Mouse (Mus musculus): ENCODE measurements around the gene Lin7b. TPM values are rescaled to one million over a fixed set of nuclear protein-coding genes. Genes with fewer than 3 reads are reported as not detected.

Lin7b gene
- total and polyA plus RNA-seq, 3 experiments: 1.0 to 3.4 (median 1.6) TPM

DNA sequence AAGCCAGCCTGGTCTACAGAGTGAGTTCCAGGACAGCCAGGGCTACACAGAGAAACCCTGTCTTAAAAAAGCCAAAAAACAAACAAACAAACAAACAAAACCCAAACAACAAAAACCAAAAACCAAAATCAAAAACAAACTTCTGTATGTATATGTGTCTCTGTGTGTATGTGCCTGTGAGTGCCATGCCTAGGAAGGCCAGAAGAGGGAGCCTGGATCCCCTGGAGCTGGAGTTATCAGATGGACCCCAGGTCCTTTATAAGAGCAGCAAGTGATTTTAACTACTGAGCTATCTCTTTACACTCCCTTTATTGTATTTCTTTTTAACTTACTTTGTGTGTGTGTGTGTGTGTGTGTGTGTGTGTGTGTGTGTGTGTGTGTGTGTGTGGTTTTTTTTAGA lies 44.6 kb downstream of the Lin7b start:
- no peaks in the 10 kb centered on the region for H3K36me3 ChIP-seq (ENCODE audit: control insufficient read depth, insufficient read depth, low read length)
- no peak for DNase-seq
- H3K27me3 ChIP-seq (ENCODE audit: control insufficient read depth, insufficient read depth, low read length): no peaks in the 10 kb centered on the region
- H3K9ac ChIP-seq (ENCODE audit: low read depth, low read length): no peak overlapping the region
- TF ChIP-seq EP300 (IDR thresholded peaks at IDR 0.05; ENCODE audit: insufficient read depth, low read depth, low read length) (no peak), POLR2A (IDR thresholded peaks at IDR 0.05; ENCODE audit: insufficient read depth, low read depth, low read length) (no peak), CTCF (IDR thresholded peaks at IDR 0.05) (peak; percentile 28)
- H3K4me1 ChIP-seq (ENCODE audit: control insufficient read depth, insufficient read depth, low read length): no peaks in the 10 kb centered on the region
- intact Hi-C loops (cut with DNase I): no loop called here
- no peaks in the 10 kb centered on the region for H3K79me2 ChIP-seq (replicated peaks; ENCODE audit: control insufficient read depth, insufficient read depth, low read length)
- no peak overlapping the region for H3K27ac ChIP-seq
- H3K4me3 ChIP-seq: no peak overlapping the region

DNA sequence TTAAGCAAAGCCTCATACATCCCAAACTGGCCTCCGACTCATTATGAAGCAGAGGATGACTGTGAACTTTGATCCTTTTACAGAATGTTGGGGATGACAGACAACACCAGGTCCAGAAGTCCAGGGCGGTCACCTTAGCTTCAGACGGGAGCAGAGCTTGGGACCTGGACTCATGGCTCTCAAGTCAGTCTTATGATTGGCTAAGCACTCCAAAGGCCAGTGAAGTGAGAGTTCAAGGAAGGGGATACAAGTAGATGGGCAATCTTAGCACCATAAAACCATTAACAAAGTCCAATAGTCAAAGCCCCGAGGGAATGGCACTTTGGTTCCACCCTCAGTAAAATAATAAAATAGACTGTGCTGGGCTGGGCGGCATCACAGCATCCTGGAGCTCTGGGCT lies 47.3 kb downstream of the Lin7b start:
- 93% methylated on average over 5 of the region's 5 CpGs for WGBS
- no peak for TF ChIP-seq POLR2A (IDR thresholded peaks at IDR 0.05; ENCODE audit: insufficient read depth, low read depth, low read length)
- TF ChIP-seq EP300 (IDR thresholded peaks at IDR 0.05; ENCODE audit: insufficient read depth, low read depth, low read length): no peak
- TF ChIP-seq CTCF (IDR thresholded peaks at IDR 0.05): no peak
- no peak overlapping the region for H3K27ac ChIP-seq
- no peak overlapping the region for H3K9ac ChIP-seq (ENCODE audit: low read depth, low read length)
- no peak for DNase-seq
- no peaks in the 10 kb centered on the region for H3K79me2 ChIP-seq (replicated peaks; ENCODE audit: control insufficient read depth, insufficient read depth, low read length)
- H3K4me1 ChIP-seq (ENCODE audit: control insufficient read depth, insufficient read depth, low read length): no peaks in the 10 kb centered on the region
- H3K36me3 ChIP-seq (ENCODE audit: control insufficient read depth, insufficient read depth, low read length): no peaks in the 10 kb centered on the region
- H3K27me3 ChIP-seq (ENCODE audit: control insufficient read depth, insufficient read depth, low read length): no peaks in the 10 kb centered on the region
- intact Hi-C loops (cut with DNase I): no loop called here
- no peak overlapping the region for H3K4me3 ChIP-seq

DNA sequence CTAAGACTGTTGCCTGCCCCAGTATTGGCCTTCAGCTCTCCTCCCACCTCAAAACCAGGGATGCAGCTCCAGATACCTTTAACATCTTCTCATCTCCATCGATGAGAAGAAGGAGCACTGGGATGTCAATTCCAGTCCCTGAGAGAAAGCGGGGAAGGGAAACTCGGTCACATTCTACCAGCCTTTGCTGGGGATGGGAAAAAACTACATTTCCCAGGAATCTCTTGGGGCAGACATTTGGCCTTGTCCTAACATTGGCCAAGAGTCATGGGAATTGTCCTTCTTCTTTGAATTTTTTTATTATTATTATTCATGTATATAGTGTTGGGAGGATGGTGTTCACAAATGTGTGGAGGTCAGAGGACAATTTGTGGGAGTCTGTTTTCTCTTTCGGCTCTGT lies 48.1 kb downstream of the Lin7b start:
- no peaks in the 10 kb centered on the region for H3K27me3 ChIP-seq (ENCODE audit: control insufficient read depth, insufficient read depth, low read length)
- intact Hi-C loops (cut with DNase I): no loop called here
- H3K79me2 ChIP-seq (replicated peaks; ENCODE audit: control insufficient read depth, insufficient read depth, low read length): no peaks in the 10 kb centered on the region
- H3K4me3 ChIP-seq: no peak overlapping the region
- H3K9ac ChIP-seq (ENCODE audit: low read depth, low read length): no peak overlapping the region
- 82% methylated on average over 4 of the region's 4 CpGs for WGBS
- TF ChIP-seq POLR2A (IDR thresholded peaks at IDR 0.05; ENCODE audit: insufficient read depth, low read depth, low read length) (no peak), EP300 (IDR thresholded peaks at IDR 0.05; ENCODE audit: insufficient read depth, low read depth, low read length) (no peak), CTCF (IDR thresholded peaks at IDR 0.05) (no peak)
- DNase-seq: no peak
- no peak overlapping the region for H3K27ac ChIP-seq
- no peaks in the 10 kb centered on the region for H3K4me1 ChIP-seq (ENCODE audit: control insufficient read depth, insufficient read depth, low read length)
- no peaks in the 10 kb centered on the region for H3K36me3 ChIP-seq (ENCODE audit: control insufficient read depth, insufficient read depth, low read length)

Other genes starting within 250 kb of the Lin7b start
Only the 30 nearest of the 36 such genes appear.
- gene Pih1d1, start 216.3 kb downstream of the Lin7b start, total RNA-seq (2021): 10 to 100 TPM; 33.8 to 36.7 TPM
- 48.1 and 51.2 TPM in 2 replicates for gene Pih1d1, start 216.3 kb downstream of the Lin7b start, polyA plus RNA-seq (2012; rRNA removed)
- 10 to 100 TPM; 19.7 to 25.1 TPM for gene Aldh16a1, start 216.0 kb downstream of the Lin7b start, total RNA-seq (2021)
- 23.5 and 23.9 TPM in 2 replicates for gene Aldh16a1, start 216.0 kb downstream of the Lin7b start, polyA plus RNA-seq (2012; rRNA removed)
- gene Slc17a7, start 206.6 kb downstream of the Lin7b start, total RNA-seq (2021): 10 to 100 TPM; 18.3 to 24.3 TPM
- 29.1 and 36.8 TPM in 2 replicates for gene Slc17a7, start 206.6 kb downstream of the Lin7b start, polyA plus RNA-seq (2012; rRNA removed)
- gene Gfy, start 191.0 kb downstream of the Lin7b start, total RNA-seq (2021): not detected
- not detected in 2 replicates for gene Gfy, start 191.0 kb downstream of the Lin7b start, polyA plus RNA-seq (2012; rRNA removed)
- not detected for gene Pth2, start 189.6 kb downstream of the Lin7b start, total RNA-seq (2021)
- not detected in 2 replicates for gene Pth2, start 189.6 kb downstream of the Lin7b start, polyA plus RNA-seq (2012; rRNA removed)
- not detected for gene Ccdc155, start 165.7 kb downstream of the Lin7b start, total RNA-seq (2021)
- gene Ccdc155, start 165.7 kb downstream of the Lin7b start, polyA plus RNA-seq (2012; rRNA removed): 0.06 and 0.12 TPM in 2 replicates
- gene Dkkl1, start 158.4 kb downstream of the Lin7b start, total RNA-seq (2021): not detected
- 0.37 and 0.73 TPM in 2 replicates for gene Dkkl1, start 158.4 kb downstream of the Lin7b start, polyA plus RNA-seq (2012; rRNA removed)
- 10 to 100 TPM in 1 of 2 experiments, 1 to 10 TPM in 1; 6.2 to 10.8 TPM for gene Tead2, start 154.8 kb downstream of the Lin7b start, total RNA-seq (2021)
- 13.1 and 14.0 TPM in 2 replicates for gene Tead2, start 154.8 kb downstream of the Lin7b start, polyA plus RNA-seq (2012; rRNA removed)
- gene Cd37, start 131.5 kb downstream of the Lin7b start, total RNA-seq (2021): 1 to 10 TPM; 3.1 to 4.3 TPM
- 10.0 and 21.2 TPM in 2 replicates for gene Cd37, start 131.5 kb downstream of the Lin7b start, polyA plus RNA-seq (2012; rRNA removed)
- not detected for gene Slc6a16, start 129.5 kb downstream of the Lin7b start, total RNA-seq (2021)
- gene Slc6a16, start 129.5 kb downstream of the Lin7b start, polyA plus RNA-seq (2012; rRNA removed): 0.15 TPM in 1 of 2 replicates, not detected in the other
- not detected for gene Slc6a21, start 93.1 kb downstream of the Lin7b start, total RNA-seq (2021)
- gene Slc6a21, start 93.1 kb downstream of the Lin7b start, polyA plus RNA-seq (2012; rRNA removed): 0.38 and 0.55 TPM in 2 replicates
- gene Trpm4, start 36.8 kb downstream of the Lin7b start, total RNA-seq (2021): 10 to 100 TPM; 21.0 to 21.4 TPM
- gene Trpm4, start 36.8 kb downstream of the Lin7b start, polyA plus RNA-seq (2012; rRNA removed): 38.7 and 40.9 TPM in 2 replicates
- 1,000 to 10,000 TPM in 1 of 2 experiments, 100 to 1,000 TPM in 1; 863 to 1,007 TPM for gene Hrc, start 35.3 kb downstream of the Lin7b start, total RNA-seq (2021)
- 383 and 578 TPM in 2 replicates for gene Hrc, start 35.3 kb downstream of the Lin7b start, polyA plus RNA-seq (2012; rRNA removed)
- under 1 TPM; 0.11 to 0.26 TPM for gene Ppfia3, start 3.6 kb downstream of the Lin7b start, total RNA-seq (2021)
- 0.09 and 0.14 TPM in 2 replicates for gene Ppfia3, start 3.6 kb downstream of the Lin7b start, polyA plus RNA-seq (2012; rRNA removed)
- gene Snrnp70, start 25.2 kb upstream of the Lin7b start, total RNA-seq (2021): 10 to 100 TPM; 85.0 to 99.5 TPM
- 117 and 151 TPM in 2 replicates for gene Snrnp70, start 25.2 kb upstream of the Lin7b start, polyA plus RNA-seq (2012; rRNA removed)
- 1 to 10 TPM; 5.9 to 6.0 TPM for gene Kcna7, start 35.1 kb upstream of the Lin7b start, total RNA-seq (2021)
- 6.7 and 7.6 TPM in 2 replicates for gene Kcna7, start 35.1 kb upstream of the Lin7b start, polyA plus RNA-seq (2012; rRNA removed)
- gene Ntf5, start 43.1 kb upstream of the Lin7b start, total RNA-seq (2021): under 1 TPM; 0.11 to 0.50 TPM
- 0.32 and 0.43 TPM in 2 replicates for gene Ntf5, start 43.1 kb upstream of the Lin7b start, polyA plus RNA-seq (2012; rRNA removed)
- not detected for gene Lhb, start 50.2 kb upstream of the Lin7b start, total RNA-seq (2021)
- 0.84 TPM in 1 of 2 replicates, not detected in the other for gene Lhb, start 50.2 kb upstream of the Lin7b start, polyA plus RNA-seq (2012; rRNA removed)
- 100 to 1,000 TPM in 1 of 2 experiments, 10 to 100 TPM in 1; 96.9 to 115 TPM for gene Gys1, start 64.3 kb upstream of the Lin7b start, total RNA-seq (2021)
- gene Gys1, start 64.3 kb upstream of the Lin7b start, polyA plus RNA-seq (2012; rRNA removed): 111 and 135 TPM in 2 replicates
- gene Ruvbl2, start 67.5 kb upstream of the Lin7b start, total RNA-seq (2021): 10 to 100 TPM; 26.5 to 26.9 TPM
- gene Ruvbl2, start 67.5 kb upstream of the Lin7b start, polyA plus RNA-seq (2012; rRNA removed): 32.7 and 33.5 TPM in 2 replicates
- gene Ftl1, start 89.3 kb upstream of the Lin7b start, total RNA-seq (2021): 100 to 1,000 TPM; 213 to 308 TPM
- 505 and 903 TPM in 2 replicates for gene Ftl1, start 89.3 kb upstream of the Lin7b start, polyA plus RNA-seq (2012; rRNA removed)
- 10 to 100 TPM; 21.9 to 25.9 TPM for gene Bax, start 96.3 kb upstream of the Lin7b start, total RNA-seq (2021)
- gene Bax, start 96.3 kb upstream of the Lin7b start, polyA plus RNA-seq (2012; rRNA removed): 46.6 and 47.2 TPM in 2 replicates
- not detected for gene Tulp2, start 111.3 kb upstream of the Lin7b start, total RNA-seq (2021)
- gene Tulp2, start 111.3 kb upstream of the Lin7b start, polyA plus RNA-seq (2012; rRNA removed): 0.20 and 0.27 TPM in 2 replicates
- 1 to 10 TPM; 4.8 to 8.1 TPM for gene Gm45808, start 116.2 kb upstream of the Lin7b start, total RNA-seq (2021)
- 1.6 and 2.5 TPM in 2 replicates for gene Gm45808, start 116.2 kb upstream of the Lin7b start, polyA plus RNA-seq (2012; rRNA removed)
- 1 to 10 TPM; 8.2 to 8.9 TPM for gene Dhdh, start 118.2 kb upstream of the Lin7b start, total RNA-seq (2021)
- 6.4 and 10.1 TPM in 2 replicates for gene Dhdh, start 118.2 kb upstream of the Lin7b start, polyA plus RNA-seq (2012; rRNA removed)
- gene Nucb1, start 139.8 kb upstream of the Lin7b start, total RNA-seq (2021): 100 to 1,000 TPM; 132 to 152 TPM
- gene Nucb1, start 139.8 kb upstream of the Lin7b start, polyA plus RNA-seq (2012; rRNA removed): 158 and 177 TPM in 2 replicates
- 10 to 100 TPM; 27.3 to 29.6 TPM for gene Ppp1r15a, start 155.7 kb upstream of the Lin7b start, total RNA-seq (2021)
- 20.9 and 36.0 TPM in 2 replicates for gene Ppp1r15a, start 155.7 kb upstream of the Lin7b start, polyA plus RNA-seq (2012; rRNA removed)
- gene Plekha4, start 155.7 kb upstream of the Lin7b start, total RNA-seq (2021): 1 to 10 TPM; 2.9 to 3.2 TPM
- gene Plekha4, start 155.7 kb upstream of the Lin7b start, polyA plus RNA-seq (2012; rRNA removed): 6.7 and 7.2 TPM in 2 replicates
- under 1 TPM in 1 of 2 experiments, not detected in 1; 0.76 TPM for gene Hsd17b14, start 184.3 kb upstream of the Lin7b start, total RNA-seq (2021)
- 0.45 and 0.47 TPM in 2 replicates for gene Hsd17b14, start 184.3 kb upstream of the Lin7b start, polyA plus RNA-seq (2012; rRNA removed)
- gene Bcat2, start 199.6 kb upstream of the Lin7b start, total RNA-seq (2021): 100 to 1,000 TPM; 219 to 306 TPM
- 142 and 198 TPM in 2 replicates for gene Bcat2, start 199.6 kb upstream of the Lin7b start, polyA plus RNA-seq (2012; rRNA removed)

Measured in heart, adult 2 months (tissue).